Mouse (Mus musculus) bone marrow, adult 2 months (tissue): Measurements from ENCODE around the gene Ccdc114. TPM values are rescaled to one million over a fixed set of nuclear protein-coding genes. Genes with fewer than 3 reads are reported as not detected.

Source experiments
- H3K27ac ChIP-seq: fragments of 200-500 bp; 2 replicates; pipeline ENCODE4 v1.5.1; 2012; ENCODE audit warnings: low read depth, mild to moderate bottlenecking, control low read depth, inconsistent platforms, low read length; ENCODE audit not compliant: control insufficient read depth, poor library complexity, insufficient read depth
- H3K4me1 ChIP-seq: fragments of 200-500 bp; 2 replicates; pipeline ENCODE4 v1.6.1; 2011; ENCODE audit warnings: low read length; ENCODE audit not compliant: control insufficient read depth, insufficient read depth
- H3K4me3 ChIP-seq: fragments of 200-500 bp; replicated peaks from 2 replicates; pipeline ENCODE3; 2011; ENCODE audit warnings: mild to moderate bottlenecking, low read depth, low read length, control low read depth; ENCODE audit not compliant: control insufficient read depth
- CTCF ChIP-seq: fragments of 200-500 bp; IDR thresholded peaks from 2 replicates; pipeline ENCODE4 v1.5.1; 2011; ENCODE audit warnings: low read length, control low read depth; ENCODE audit not compliant: control insufficient read depth, insufficient read depth
- POLR2A ChIP-seq: fragments of 200-500 bp; IDR thresholded peaks from 2 replicates; pipeline ENCODE4 v1.6.1; 2011; ENCODE audit warnings: low read depth, mild to moderate bottlenecking, control low read depth, low read length, borderline replicate concordance; ENCODE audit not compliant: control insufficient read depth
- WGBS: fragments of 180-500 bp; shearing (Covaris S2); methylation state at CpG from one replicate; pipeline ENCODE4 v1.1.7; 2018; 5-methylcytosine and 5-hydroxymethylcytosine counted together
- polyA plus RNA-seq: library from polyadenylated mRNA; stranded (reverse); fragments of >200 nt; gene quantifications from 2 replicates; pipeline ENCODE4 v1.2.4, GENCODE M21; 2011; ENCODE audit warnings: low replicate concordance; ENCODE audit not compliant: missing spikeins, insufficient read depth, insufficient read length

Gene Ccdc114
- polyA plus RNA-seq, 1 experiment, result 5.7 TPM

GRCm38 (mm10) chr7:45914067-45914466 lies 9.8 kb upstream of the Ccdc114 start:
- WGBS, result 86% methylated on average over 6 of the region's 6 CpGs
- TF ChIP-seq POLR2A (no peak), CTCF (no peak)

DNA sequence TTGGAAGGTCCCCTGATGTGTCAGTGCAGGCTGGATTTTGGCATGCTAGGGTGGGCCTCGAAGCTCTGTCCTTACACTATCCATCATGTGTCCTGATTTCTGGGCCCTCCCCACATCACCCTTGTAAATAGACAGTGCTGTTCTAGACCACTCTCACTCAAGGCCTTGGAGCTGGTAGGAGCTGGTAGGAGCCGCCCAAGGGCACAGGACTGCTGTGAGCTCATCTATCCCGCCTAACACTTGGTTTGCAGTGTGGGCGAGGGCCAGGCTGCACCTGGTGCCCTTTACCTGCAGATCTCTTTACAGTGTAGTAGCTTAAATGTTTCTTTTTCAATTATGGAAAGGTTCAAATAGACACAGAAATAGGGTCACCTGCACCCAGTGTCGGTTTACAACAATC lies 8.9 kb upstream of the Ccdc114 start:
- no peak overlapping the region for H3K4me3 ChIP-seq
- no peak overlapping the region for H3K27ac ChIP-seq
- peaks cover 10% of the 10 kb centered on the region for H3K4me1 ChIP-seq
- TF ChIP-seq CTCF (no peak), POLR2A (no peak)
- 76% methylated on average over 5 of the region's 5 CpGs for WGBS

More at GRCm38 (mm10) chr7:45914067-45914466, 9.8 kb upstream of the Ccdc114 start:
- H3K4me3 ChIP-seq, result no peak overlapping the region
- H3K27ac ChIP-seq, result no peak overlapping the region
- H3K4me1 ChIP-seq, result peaks cover 5% of the 10 kb centered on the region

DNA sequence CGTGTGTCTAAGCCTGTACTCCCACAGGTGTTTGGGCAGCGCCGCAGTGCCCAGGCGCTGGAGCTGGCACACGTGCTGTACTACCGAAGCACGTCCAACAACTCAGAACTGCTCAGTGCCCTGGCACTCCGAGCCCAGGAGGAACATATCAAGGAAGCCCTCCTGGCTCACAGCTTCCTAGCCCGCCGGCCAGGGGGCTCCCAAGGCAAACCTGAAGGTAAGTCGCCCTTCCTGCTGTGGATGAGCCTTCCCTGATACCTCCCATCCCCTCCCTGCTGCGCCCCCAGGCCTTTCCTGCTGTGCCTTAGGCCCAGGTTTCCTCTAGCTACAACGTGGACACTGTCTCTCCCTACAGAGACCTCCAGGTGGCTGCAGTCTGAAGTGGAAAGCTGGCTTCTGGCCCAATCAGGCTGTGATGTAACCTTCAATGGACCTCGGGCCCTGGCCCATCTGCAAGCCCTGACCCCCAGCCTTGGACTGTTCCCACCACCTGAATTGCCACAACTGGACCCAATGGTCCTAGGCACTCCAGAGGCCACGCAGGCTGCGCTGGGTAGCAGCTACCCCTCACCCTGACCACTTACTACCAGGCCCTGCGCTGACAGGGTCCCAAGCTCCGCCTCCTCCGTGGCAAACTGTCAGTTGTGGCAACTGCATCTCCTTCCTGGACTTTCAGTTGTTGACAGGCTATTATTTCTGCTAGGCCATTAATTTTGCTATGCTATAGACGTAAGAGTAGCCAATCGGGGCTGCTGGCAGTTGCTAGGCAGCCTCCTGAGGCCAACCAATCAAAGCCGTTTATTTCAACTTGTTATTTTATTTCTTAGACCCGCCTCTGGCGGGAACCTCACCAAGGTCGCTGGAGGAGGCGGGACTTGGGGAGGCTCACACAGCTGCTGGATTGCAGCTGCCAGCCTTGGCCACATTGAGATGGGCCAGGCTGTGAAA lies 7.5 kb upstream of the Ccdc114 start:
- peak overlapping the region; percentile 91 for H3K27ac ChIP-seq
- 12% methylated on average over 26 of the region's 26 CpGs for WGBS
- TF ChIP-seq CTCF (no peak), POLR2A (peak; percentile 76; the same call in 1 of the 2 replicates)
- peaks cover 10% of the 10 kb centered on the region for H3K4me1 ChIP-seq
- H3K4me3 ChIP-seq, result peak overlapping the region; percentile 74

- TF ChIP-seq CTCF (no peak), POLR2A (no peak)
- H3K4me3 ChIP-seq, result peak overlapping the region; percentile 19
- H3K27ac ChIP-seq, result peak overlapping the region; percentile 65
- WGBS, result 18% methylated on average over 13 of the region's 13 CpGs
- peaks cover 16% of the 10 kb centered on the region for H3K4me1 ChIP-seq
Measured at GRCm38 (mm10) chr7:45917004-45917704, 6.7 kb upstream of the Ccdc114 start.

- TF ChIP-seq CTCF, result no peak
- TF ChIP-seq POLR2A, result no peak
- Histone ChIP-seq H3K27ac (peak overlapping the region; percentile 65; the same call in 1 of the 2 replicates), H3K4me3 (no peak overlapping the region), H3K4me1 (peaks cover 17% of the 10 kb centered on the region)
- WGBS, result 72% methylated on average over 15 of the region's 15 CpGs
Measured at GRCm38 (mm10) chr7:45917926-45918325, 5.9 kb upstream of the Ccdc114 start.

GRCm38 (mm10) chr7:45919083-45919671 lies 4.7 kb upstream of the Ccdc114 start:
- 62% methylated on average over 14 of the region's 14 CpGs for WGBS

GRCm38 (mm10) chr7:45919761-45920160 lies 4.1 kb upstream of the Ccdc114 start:
- H3K4me3 ChIP-seq, result peak overlapping the region; percentile 66
- H3K4me1 ChIP-seq, result peaks cover 19% of the 10 kb centered on the region
- WGBS, result 17% methylated on average over 4 of the region's 4 CpGs
- no peak for TF ChIP-seq CTCF
- no peak for TF ChIP-seq POLR2A
- H3K27ac ChIP-seq, result peak overlapping the region; percentile 84

More at GRCm38 (mm10) chr7:45919083-45919671, 4.7 kb upstream of the Ccdc114 start:
- Histone ChIP-seq H3K4me1 (peaks cover 17% of the 10 kb centered on the region), H3K27ac (no peak overlapping the region), H3K4me3 (peak overlapping the region; percentile 16)
- TF ChIP-seq CTCF, result peak; percentile 71
- no peak for TF ChIP-seq POLR2A

GRCm38 (mm10) chr7:45920583-45921241 lies 3.2 kb upstream of the Ccdc114 start:
- TF ChIP-seq POLR2A (no peak), CTCF (no peak)
- Histone ChIP-seq H3K4me1 (peaks cover 19% of the 10 kb centered on the region), H3K4me3 (peak overlapping the region; percentile 66), H3K27ac (peak overlapping the region; percentile 84)
- WGBS, result 1% methylated on average over 9 of the region's 9 CpGs
